Mouse (Mus musculus): ENCODE data around the gene Sdha.

The Sdha gene

GRCm38 (mm10) chr13:74349566-74350434, at the start of gene Sdha, which contains the start of gene Ccdc127:
Sdha (minus strand) TSS chr13:74350280.
Ccdc127 (plus strand) TSS chr13:74350309.
- peak; percentile 97 for DNase-seq (ENCODE audit: low read depth, low spot score)

GRCm38 (mm10) chr13:74399298-74399839, 49.3 kb upstream of the Sdha start, which contains the start of gene Ftl1-ps1:
Ftl1-ps1 (plus strand) TSS chr13:74399694.
- no peak for DNase-seq (ENCODE audit: low read depth, low spot score)

GRCm38 (mm10) chr13:74391156-74391555, 41.1 kb upstream of the Sdha start:
- no peak for DNase-seq (ENCODE audit: low read depth, low spot score)

- DNase-seq (ENCODE audit: low read depth, low spot score) = peak; percentile 57
Observed at GRCm38 (mm10) chr13:74390371-74390990, 40.4 kb upstream of the Sdha start, which contains the start of gene Zfp72. Zfp72 (minus strand) TSS chr13:74390836.

GRCm38 (mm10) chr13:74389730-74390129, 39.6 kb upstream of the Sdha start:
- DNase-seq (ENCODE audit: low read depth, low spot score) = no peak

- DNase-seq (ENCODE audit: low read depth, low spot score) = no peak
Observed at GRCm38 (mm10) chr13:74382289-74382688, 32.2 kb upstream of the Sdha start.

- no peak for DNase-seq (ENCODE audit: low read depth, low spot score)
Observed at GRCm38 (mm10) chr13:74381533-74382276, 31.6 kb upstream of the Sdha start.

- no peak for DNase-seq (ENCODE audit: low read depth, low spot score)
Observed at GRCm38 (mm10) chr13:74363859-74364235, 13.8 kb upstream of the Sdha start, which contains the start of gene Lrrc14b. Lrrc14b (minus strand) TSS chr13:74364005.

- no peak for DNase-seq (ENCODE audit: low read depth, low spot score)
Observed at GRCm38 (mm10) chr13:74363176-74363858, 13.2 kb upstream of the Sdha start.

- DNase-seq (ENCODE audit: low read depth, low spot score) = no peak
Observed at GRCm38 (mm10) chr13:74362218-74362617, 12.1 kb upstream of the Sdha start.

GRCm38 (mm10) chr13:74356491-74356890, 6.4 kb upstream of the Sdha start:
- no peak for DNase-seq (ENCODE audit: low read depth, low spot score)

- DNase-seq (ENCODE audit: low read depth, low spot score) = no peak
Observed at GRCm38 (mm10) chr13:74350435-74350906, 391 bp upstream of the Sdha start.

- peak; percentile 19 for DNase-seq (ENCODE audit: low read depth, low spot score)
Observed at GRCm38 (mm10) chr13:74341036-74341435, 9.0 kb downstream of the Sdha start.

GRCm38 (mm10) chr13:74329321-74329720, 20.8 kb downstream of the Sdha start:
- no peak for DNase-seq (ENCODE audit: low read depth, low spot score)

GRCm38 (mm10) chr13:74317170-74317849, 32.8 kb downstream of the Sdha start, which contains the start of gene Pdcd6:
Pdcd6 (minus strand) TSS chr13:74317580.
- peak; percentile 89 for DNase-seq (ENCODE audit: low read depth, low spot score)

- DNase-seq (ENCODE audit: low read depth, low spot score) = no peak
Observed at GRCm38 (mm10) chr13:74316789-74317169, 33.3 kb downstream of the Sdha start.

GRCm38 (mm10) chr13:74316386-74316785, 33.7 kb downstream of the Sdha start:
- no peak for DNase-seq (ENCODE audit: low read depth, low spot score)

- DNase-seq (ENCODE audit: low read depth, low spot score) = no peak
Observed at GRCm38 (mm10) chr13:74314616-74315015, 35.5 kb downstream of the Sdha start.

GRCm38 (mm10) chr13:74305780-74306179, 44.3 kb downstream of the Sdha start:
- DNase-seq (ENCODE audit: low read depth, low spot score) = no peak

- no peak for DNase-seq (ENCODE audit: low read depth, low spot score)
Observed at GRCm38 (mm10) chr13:74305380-74305779, 44.7 kb downstream of the Sdha start.

Measured in embryo, embryonic 11.5 days (tissue).